Mouse (Mus musculus): Measurements from ENCODE around the gene Fgd3. TPM values are rescaled to one million over a fixed set of nuclear protein-coding genes. Genes with fewer than 3 reads are reported as not detected.

Fgd3 gene
- polyA plus RNA-seq, 1 experiment from 2014 or later: 14.8 TPM

DNA sequence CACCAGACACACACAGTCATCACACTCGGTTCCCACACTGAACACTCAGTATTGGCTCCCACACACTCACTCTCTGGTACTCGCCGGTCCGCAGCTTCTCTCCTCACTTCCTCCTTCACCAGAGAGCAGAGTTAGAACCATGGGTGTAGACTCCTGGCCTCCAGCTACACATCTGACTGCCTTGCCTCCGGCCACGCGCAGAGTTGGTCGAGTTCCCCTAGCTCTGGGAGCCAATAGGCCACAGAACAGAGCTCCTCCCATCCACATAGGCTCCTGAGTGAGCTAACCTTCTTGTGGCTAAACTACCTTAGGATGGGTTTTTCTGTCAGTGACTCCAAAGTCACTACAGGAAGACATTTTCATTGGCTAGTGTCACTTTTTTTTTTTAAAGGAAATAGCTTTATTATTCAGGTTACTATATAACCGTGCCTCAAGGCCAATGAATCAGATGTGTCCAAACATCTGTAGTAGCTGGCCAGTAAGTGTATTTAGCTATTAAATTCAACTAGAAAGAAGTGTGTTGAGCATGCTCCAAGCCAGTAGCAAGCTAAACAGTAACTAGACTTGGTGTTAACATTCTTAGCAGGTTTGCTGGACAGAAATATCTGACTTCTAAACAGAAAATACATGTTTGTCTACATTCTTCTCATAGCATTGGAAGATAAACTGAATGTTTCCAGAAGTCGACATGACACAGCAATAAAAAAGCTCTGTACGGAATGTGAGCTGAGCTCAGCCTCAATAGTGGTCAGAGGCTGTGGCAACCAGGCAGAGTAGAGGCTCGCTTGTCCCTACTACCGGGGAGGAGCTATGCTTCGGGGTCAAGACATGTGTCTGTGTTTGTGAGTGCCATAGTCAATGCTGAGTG is 21.4 kb downstream of the Fgd3 start:
- no peak overlapping the region for H3K4me3 ChIP-seq (ENCODE audit: inconsistent target)
- peaks cover 97% of the 10 kb centered on the region for H3K79me2 ChIP-seq (ENCODE audit: inconsistent target)
- WGBS (ENCODE audit: missing documents): 12% methylated on average over 14 of the region's 14 CpGs
- peak overlapping the region; percentile 38 for H3K27ac ChIP-seq
- H3K36me3 ChIP-seq (ENCODE audit: inconsistent target): peaks cover 31% of the 10 kb centered on the region; the same call in 1 of the 2 replicates

DNA sequence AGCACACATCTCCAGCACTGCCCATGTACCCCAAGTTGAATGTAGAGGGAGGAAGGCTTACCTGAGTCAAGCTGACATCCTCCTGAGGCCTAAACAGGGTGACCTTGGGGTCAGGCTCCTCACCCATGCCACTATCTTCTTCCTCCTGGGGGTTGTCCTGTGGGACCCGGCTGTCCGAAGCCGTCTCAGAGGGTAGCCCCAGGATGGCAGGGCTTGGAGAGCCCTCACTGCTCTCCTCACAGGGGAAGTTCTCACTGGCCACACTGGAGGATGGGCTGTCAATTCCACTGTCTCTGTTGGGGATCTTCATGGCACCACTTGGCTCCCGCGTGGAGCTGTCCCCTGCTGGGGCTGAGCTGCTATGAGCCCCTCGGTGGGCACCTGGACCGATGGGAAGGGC is 23.8 kb downstream of the Fgd3 start:
- H3K4me3 ChIP-seq (ENCODE audit: inconsistent target): no peak overlapping the region
- WGBS (ENCODE audit: missing documents): 92% methylated on average over 7 of the region's 7 CpGs
- H3K27ac ChIP-seq: no peak overlapping the region
- peaks cover 93% of the 10 kb centered on the region for H3K79me2 ChIP-seq (ENCODE audit: inconsistent target)
- H3K36me3 ChIP-seq (ENCODE audit: inconsistent target): peaks cover 40% of the 10 kb centered on the region; the same call in 1 of the 2 replicates

DNA sequence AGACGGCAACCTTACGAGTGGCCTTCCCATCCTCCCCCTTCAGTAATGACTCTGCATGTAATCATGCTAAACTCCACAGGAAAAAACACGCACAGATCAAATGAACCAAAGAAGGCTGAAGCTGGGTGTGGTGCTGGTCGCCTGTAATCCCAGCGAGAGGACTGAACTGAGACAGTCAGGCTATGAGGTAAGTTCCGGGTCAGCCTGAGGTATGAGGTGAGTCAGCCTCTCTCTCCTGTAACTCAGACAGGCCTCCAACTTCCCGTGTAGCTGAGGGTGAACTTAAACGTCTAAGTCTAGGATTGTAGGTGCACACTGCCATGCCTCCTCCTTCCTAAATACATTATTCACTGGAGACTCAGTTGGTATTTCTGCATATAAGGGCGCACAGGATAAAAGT is 26.0 kb downstream of the Fgd3 start:
- peaks cover 57% of the 10 kb centered on the region for H3K36me3 ChIP-seq (ENCODE audit: inconsistent target)

DNA sequence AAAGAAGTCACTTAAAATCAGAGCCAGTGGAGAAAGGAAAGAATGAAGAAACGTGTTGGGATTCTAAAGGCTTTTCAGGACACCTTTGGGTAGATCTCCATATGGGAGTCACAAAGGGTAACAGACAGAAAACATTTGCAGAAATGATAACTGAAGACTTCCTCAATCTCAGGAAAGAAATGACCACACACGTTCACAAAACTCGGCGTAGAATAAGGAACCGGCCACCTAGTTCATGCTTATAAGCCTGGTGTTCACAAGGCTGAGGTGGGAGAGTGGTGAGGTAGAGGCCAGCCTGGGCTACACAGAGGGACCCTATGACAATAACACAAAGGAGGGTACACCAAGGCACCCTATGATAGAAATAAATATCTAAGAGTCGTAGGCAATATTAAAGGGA is 28.2 kb downstream of the Fgd3 start:
- no peak overlapping the region for H3K4me3 ChIP-seq (ENCODE audit: inconsistent target)
- peaks cover 79% of the 10 kb centered on the region for H3K36me3 ChIP-seq (ENCODE audit: inconsistent target)
- no peak overlapping the region for H3K27ac ChIP-seq
- peaks cover 73% of the 10 kb centered on the region for H3K79me2 ChIP-seq (ENCODE audit: inconsistent target)
- WGBS (ENCODE audit: missing documents): 23% methylated on average over 6 of the region's 6 CpGs

More for the DNA sequence above, 26.0 kb downstream of the Fgd3 start:
- 67% methylated on average over 9 of the region's 9 CpGs for WGBS (ENCODE audit: missing documents)
- Histone ChIP-seq H3K79me2 (ENCODE audit: inconsistent target) (peaks cover 92% of the 10 kb centered on the region), H3K4me3 (ENCODE audit: inconsistent target) (no peak overlapping the region), H3K27ac (no peak overlapping the region)

DNA sequence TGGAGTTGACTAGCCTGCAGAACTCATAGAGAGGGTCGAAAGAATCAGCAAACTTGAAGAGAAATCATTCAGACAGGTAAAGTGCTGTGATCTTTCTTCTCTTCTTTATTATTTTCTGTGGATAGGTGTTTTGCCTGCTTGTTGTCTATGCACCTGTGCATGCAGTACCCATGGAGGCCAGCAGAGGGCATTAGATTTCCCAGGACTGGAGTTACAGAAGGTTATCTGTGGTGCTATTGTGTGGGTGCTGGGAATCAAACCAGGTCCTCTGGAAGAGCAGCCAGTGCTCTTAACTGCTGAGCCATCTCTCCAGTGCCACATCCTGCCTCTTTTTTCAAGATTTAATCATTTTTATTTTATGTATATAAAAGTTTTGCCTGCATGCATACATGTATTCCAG is 28.7 kb downstream of the Fgd3 start:
- peaks cover 80% of the 10 kb centered on the region for H3K36me3 ChIP-seq (ENCODE audit: inconsistent target)
- H3K4me3 ChIP-seq (ENCODE audit: inconsistent target): no peak overlapping the region
- peaks cover 68% of the 10 kb centered on the region for H3K79me2 ChIP-seq (ENCODE audit: inconsistent target)
- no peak overlapping the region for H3K27ac ChIP-seq
- 100% methylated on average over 1 of the region's 1 CpGs for WGBS (ENCODE audit: missing documents)

DNA sequence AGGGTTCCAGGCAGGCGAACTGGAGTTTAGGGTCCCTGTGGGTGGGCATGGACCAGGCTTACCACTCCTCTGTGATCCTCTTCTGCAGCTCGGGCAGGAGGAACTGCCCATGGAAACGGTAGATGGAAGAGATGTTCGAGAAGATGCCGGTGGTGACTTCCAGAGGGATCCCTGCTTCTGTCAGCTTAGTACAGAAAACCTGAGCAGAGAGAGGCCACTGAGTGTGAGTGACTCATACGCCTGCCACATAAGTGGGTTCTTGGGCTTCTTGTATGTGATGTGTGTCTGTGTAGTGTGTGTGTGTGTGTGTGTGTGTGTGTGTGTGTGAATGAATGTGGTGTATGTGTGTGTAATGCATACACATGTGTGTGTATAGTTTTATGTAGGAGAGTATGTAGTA is 32.9 kb downstream of the Fgd3 start:
- H3K27ac ChIP-seq: no peak overlapping the region
- 98% methylated on average over 6 of the region's 6 CpGs for WGBS (ENCODE audit: missing documents)
- no peak overlapping the region for H3K4me3 ChIP-seq (ENCODE audit: inconsistent target)
- peaks cover 90% of the 10 kb centered on the region for H3K36me3 ChIP-seq (ENCODE audit: inconsistent target)
- H3K79me2 ChIP-seq (ENCODE audit: inconsistent target): peaks cover 26% of the 10 kb centered on the region

DNA sequence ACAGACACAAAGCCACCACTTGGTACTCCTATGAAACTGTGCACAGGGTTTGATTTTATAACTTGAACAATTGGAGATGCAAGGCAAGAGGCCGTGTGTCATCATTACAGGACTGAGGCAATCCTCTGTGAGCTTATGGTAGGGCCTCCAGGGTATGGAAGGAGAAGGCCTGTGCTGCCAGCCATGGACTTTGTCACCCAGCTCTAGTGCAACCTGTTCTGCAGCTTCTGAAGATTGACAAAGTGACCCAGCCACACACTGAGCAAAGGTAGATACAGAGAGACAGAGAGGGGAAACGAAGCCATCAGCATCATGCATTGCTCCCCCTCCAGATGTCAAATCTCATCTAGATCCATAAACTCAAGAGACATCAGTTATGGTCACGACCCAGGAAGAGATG is 33.4 kb downstream of the Fgd3 start:
- Histone ChIP-seq H3K36me3 (ENCODE audit: inconsistent target) (peaks cover 95% of the 10 kb centered on the region), H3K4me3 (ENCODE audit: inconsistent target) (no peak overlapping the region), H3K79me2 (ENCODE audit: inconsistent target) (peaks cover 25% of the 10 kb centered on the region), H3K27ac (no peak overlapping the region)
- WGBS (ENCODE audit: missing documents): 98% methylated on average over 3 of the region's 3 CpGs

DNA sequence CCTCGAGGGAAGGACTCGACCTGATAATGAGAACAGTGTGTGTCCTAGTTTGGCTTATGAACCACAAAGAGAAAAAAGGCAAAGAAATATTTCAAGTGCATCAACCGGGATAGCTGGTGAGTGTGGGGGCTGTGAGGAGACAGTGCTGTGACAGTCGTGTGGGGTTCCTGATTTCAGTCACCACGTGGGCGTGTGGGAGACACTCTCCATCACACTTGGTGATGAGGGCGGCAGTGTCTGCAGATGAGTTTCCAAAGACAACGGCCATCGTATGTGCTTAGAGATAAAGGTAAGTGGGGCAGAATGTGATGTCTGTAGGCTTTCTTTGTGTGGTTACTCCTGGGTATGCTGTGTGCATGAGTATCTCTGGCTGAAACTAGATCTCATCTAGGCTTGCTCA is 36.4 kb downstream of the Fgd3 start:
- Histone ChIP-seq H3K27ac (no peak overlapping the region), H3K4me3 (ENCODE audit: inconsistent target) (no peak overlapping the region), H3K36me3 (ENCODE audit: inconsistent target) (peaks cover 100% of the 10 kb centered on the region), H3K79me2 (ENCODE audit: inconsistent target) (no peaks in the 10 kb centered on the region)
- WGBS (ENCODE audit: missing documents): 90% methylated on average over 9 of the region's 9 CpGs

DNA sequence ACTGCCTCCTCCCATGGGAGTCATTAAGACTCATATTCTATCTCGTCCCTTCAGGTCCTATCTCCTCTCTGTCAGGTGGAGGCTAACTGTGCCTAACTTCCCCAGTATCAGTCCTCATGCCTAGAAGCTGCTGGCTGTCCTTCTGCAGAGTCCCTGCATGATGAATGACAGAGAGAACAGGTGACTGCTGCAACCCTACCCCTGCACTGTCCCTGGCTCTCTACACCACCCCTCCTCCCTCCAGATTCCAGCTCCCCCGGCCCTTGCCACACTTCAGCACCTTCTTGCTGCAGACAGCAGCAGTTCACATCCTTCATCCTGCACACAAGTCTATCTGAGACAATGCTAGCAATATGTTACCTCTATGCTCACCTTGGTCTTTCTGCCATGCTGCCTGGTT is 37.9 kb downstream of the Fgd3 start:
- Histone ChIP-seq H3K79me2 (ENCODE audit: inconsistent target) (no peaks in the 10 kb centered on the region), H3K36me3 (ENCODE audit: inconsistent target) (peaks cover 100% of the 10 kb centered on the region), H3K27ac (no peak overlapping the region), H3K4me3 (ENCODE audit: inconsistent target) (no peak overlapping the region)
- 94% methylated on average over 2 of the region's 2 CpGs for WGBS (ENCODE audit: missing documents)

DNA sequence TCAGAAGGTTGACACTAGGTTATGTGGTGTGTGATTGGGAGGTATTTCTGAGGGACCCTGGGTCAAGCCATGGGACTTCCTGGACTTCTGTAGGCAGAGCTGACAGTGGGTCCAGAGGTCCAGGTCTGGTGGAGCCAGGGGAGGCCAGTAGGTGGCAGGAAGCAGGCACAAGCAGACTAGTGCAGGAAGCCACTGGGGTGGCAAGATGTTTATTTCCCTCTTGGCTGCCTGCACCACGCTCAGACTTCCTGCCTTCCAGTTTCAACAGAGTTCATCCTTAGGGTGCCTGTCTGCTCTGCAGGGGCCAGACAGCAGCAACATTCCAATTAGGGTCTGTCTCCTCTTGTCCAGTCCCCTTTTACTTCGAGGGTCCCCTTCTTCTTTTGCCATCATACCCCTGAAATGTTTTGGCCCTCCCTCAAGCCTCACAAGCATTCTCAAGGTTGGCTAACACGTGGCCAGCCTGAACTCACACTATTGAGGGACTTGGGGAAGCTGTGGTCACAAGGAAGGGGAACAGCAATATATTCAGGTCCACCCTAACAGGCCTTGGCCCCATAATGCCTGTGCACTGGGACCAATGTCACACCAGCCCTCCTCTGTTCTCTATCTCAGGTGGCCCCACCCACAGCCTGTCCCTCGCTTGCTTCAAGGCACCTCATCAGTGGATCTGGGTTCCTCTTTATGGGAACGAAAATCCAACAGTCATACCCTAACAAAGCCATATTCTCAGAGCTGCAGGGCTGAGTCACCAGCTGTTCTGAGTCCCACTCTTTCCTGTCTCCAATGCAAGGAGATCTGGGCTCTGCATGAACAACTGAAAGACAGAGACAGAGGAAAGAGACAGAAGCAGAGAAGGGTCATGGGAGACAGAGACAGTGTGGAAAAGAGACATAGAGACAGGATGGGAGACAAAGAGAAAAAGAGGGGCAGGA is 48.0 kb downstream of the Fgd3 start:
- peaks cover 47% of the 10 kb centered on the region for H3K36me3 ChIP-seq (ENCODE audit: inconsistent target)
- no peaks in the 10 kb centered on the region for H3K79me2 ChIP-seq (ENCODE audit: inconsistent target)
- H3K4me3 ChIP-seq (ENCODE audit: inconsistent target): no peak overlapping the region
- H3K27ac ChIP-seq: peak overlapping the region; percentile 85
- 2% methylated on average over 5 of the region's 5 CpGs for WGBS (ENCODE audit: missing documents)

DNA sequence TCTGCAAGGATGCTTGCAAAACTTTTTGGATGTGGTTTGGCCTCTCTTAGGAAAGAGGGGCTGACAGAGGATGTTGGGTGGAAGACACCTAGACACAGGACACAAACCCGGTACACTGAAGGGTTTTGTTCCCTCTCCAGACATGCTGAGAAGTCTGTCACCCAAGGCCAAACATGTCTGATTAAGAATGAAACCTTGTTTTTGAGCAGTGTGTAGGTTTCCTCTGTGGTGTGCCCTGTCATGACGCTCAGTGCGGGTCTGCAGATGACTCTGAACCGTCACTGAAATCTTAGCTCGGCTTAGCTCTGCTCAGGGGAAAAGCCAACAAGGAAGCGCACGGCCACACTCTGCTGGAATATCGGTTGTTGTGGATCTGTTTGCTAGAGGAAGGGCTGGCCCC is 49.6 kb downstream of the Fgd3 start:
- Histone ChIP-seq H3K27ac (peak overlapping the region; percentile 85; the same call in 1 of the 2 replicates), H3K36me3 (ENCODE audit: inconsistent target) (peaks cover 47% of the 10 kb centered on the region), H3K79me2 (ENCODE audit: inconsistent target) (no peaks in the 10 kb centered on the region), H3K4me3 (ENCODE audit: inconsistent target) (no peak overlapping the region)
- 71% methylated on average over 6 of the region's 8 CpGs for WGBS (ENCODE audit: missing documents)

DNA sequence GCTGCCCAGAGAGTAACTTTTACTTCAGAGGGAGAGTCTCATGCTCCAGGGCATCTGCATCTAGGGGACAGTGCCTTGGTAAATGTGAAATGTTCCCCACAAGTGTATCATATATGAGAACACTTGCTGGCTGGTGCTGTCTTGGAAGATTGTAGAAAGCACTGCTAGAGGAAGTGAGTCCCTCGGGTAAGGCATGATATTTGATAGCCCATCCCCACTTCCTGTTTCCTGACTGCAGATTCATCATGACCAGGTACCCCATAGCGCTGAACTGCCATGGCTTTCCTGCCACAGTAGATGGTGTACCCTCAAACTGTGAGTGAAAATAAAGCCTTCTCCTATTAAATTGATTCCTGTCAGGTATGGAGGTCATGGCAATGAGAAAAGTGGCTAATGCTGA is 52.5 kb downstream of the Fgd3 start:
- Histone ChIP-seq H3K79me2 (ENCODE audit: inconsistent target) (no peaks in the 10 kb centered on the region), H3K36me3 (ENCODE audit: inconsistent target) (peaks cover 61% of the 10 kb centered on the region), H3K4me3 (ENCODE audit: inconsistent target) (no peak overlapping the region), H3K27ac (no peak overlapping the region)
- 8% methylated on average over 2 of the region's 2 CpGs for WGBS (ENCODE audit: missing documents)

DNA sequence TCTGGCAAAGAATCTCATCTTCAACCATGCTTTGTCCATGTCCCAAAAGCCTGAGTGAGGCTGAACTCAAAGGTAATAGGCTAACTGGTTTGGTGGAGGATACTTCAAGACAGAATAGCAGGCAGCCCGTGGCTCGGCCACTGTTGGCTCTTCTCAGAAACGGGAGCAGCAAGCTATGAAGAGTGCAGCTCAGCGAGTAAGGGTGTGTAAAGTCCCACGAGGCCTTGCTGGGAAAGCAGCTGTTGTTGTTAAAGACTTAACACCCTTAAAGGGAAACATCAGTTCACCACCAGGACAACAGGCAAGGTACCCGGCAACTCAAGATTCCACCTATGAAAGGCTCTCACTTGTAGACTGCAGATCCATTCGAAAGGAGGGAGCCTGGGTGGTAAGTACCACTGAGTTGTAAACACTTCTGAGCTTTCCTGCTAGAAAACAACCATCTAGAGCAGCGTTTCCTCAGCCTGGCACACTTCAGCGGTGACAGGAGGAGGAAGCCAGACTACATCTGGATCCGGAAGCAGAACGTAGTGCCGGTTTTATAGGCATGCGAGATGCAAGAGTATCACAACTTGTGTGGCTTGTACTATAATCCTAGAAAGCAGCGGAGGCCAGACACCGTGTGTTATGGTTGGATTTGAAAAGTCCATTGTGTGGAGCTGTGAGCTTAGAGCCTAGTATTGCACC is 59.9 kb downstream of the Fgd3 start:
- WGBS (ENCODE audit: missing documents): 30% methylated on average over 15 of the region's 15 CpGs
- H3K36me3 ChIP-seq (ENCODE audit: inconsistent target): peaks cover 32% of the 10 kb centered on the region

DNA sequence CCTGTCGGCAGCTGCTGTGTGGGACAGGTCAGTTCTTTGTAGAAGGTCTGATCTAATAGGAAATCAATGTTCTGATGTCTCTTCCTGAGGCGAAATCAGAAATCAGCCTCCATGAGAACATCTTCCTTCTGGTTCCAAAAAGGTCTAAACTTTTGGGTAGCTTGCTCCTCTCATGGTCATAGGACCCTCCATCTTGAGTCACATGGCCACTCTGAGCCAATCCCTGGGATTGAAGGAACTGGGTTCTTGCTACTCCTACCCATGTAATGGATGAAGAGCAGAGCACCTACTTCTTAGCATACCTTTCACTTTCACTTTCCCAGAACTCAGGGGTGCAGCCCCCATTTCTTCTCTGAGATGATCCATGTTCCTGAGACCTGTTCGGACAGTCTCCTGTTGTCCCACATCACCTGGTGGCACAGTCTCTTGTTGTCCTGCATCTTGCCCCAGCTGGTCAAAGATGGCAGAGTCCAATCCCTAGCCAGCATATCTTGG is 62.2 kb downstream of the Fgd3 start:
- Histone ChIP-seq H3K27ac (no peak overlapping the region), H3K36me3 (ENCODE audit: inconsistent target) (peaks cover 10% of the 10 kb centered on the region), H3K4me3 (ENCODE audit: inconsistent target) (no peak overlapping the region), H3K79me2 (ENCODE audit: inconsistent target) (no peaks in the 10 kb centered on the region)
- WGBS (ENCODE audit: missing documents): 88% methylated on average over 3 of the region's 3 CpGs

More for the DNA sequence above, 59.9 kb downstream of the Fgd3 start:
- Histone ChIP-seq H3K27ac (no peak overlapping the region), H3K79me2 (ENCODE audit: inconsistent target) (no peaks in the 10 kb centered on the region), H3K4me3 (ENCODE audit: inconsistent target) (no peak overlapping the region)

Measured in macrophage (primary cell).